Mouse (Mus musculus): ENCODE data around the gene Zfyve28. TPM values are rescaled to one million over a fixed set of nuclear protein-coding genes. Genes with fewer than 3 reads are reported as not detected.

Gene Zfyve28
- polyA plus RNA-seq, 1 experiment from 2014 or later, result 2.0 TPM

DNA sequence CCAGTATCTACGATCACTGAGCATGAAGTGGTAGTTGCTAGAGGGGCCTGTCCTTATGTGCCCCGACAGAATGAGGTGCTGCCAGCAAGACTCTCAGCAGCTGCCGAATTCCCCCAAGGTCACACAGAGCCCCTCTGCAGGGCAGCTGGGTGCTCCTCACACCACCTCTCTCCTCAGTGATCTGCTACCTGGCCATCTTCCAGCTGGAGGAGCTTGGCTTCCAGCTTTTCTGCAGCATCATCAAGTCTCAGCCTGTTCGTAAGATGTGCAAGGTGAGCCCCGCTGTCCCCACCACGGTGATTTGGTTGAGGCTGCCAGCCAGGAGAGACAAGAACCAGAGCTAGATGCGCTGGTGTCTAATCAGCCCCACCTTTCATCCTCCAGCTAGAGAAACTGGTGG is 14.1 kb upstream of the Zfyve28 start:
- DNase-seq (ENCODE audit: low spot score), result no peak
- Histone ChIP-seq H3K9me3 (no peaks in the 10 kb centered on the region), H3K4me1 (replicated peaks) (no peaks in the 10 kb centered on the region), H3K27ac (no peak overlapping the region), H3K27me3 (ENCODE audit: insufficient read depth, poor library complexity, severe bottlenecking) (no peaks in the 10 kb centered on the region), H3K4me3 (no peak overlapping the region), H3K36me3 (no peaks in the 10 kb centered on the region)
- WGBS, result 87% methylated on average over 7 of the region's 7 CpGs

DNA sequence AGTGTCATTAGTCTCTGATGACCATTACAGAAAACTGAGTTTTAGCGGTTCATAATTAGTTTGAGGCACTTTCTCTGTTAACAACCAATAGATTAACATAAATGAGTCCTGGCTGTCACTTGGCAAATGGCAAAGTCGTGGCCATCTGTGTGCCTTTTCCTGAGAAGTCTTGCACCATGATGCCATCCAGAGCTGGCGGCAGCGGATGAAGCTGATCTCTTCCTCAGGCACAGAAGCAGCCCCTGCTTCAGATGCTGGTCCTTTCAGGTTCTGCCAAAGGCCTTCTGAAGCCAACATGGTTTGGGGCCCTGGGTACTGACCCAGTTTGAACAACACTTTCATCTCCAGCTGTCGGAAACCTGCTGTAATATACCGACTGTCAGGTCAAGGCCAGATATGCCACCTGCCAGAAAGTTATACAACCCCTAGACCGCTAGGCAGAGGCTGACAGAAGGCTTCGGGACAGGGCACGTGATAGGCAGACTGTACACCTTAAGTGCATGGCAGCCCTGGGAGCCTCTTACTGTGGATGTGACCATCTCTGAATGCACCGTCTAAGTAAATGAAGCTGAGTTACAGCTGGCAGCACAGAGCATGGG is 10.8 kb upstream of the Zfyve28 start:
- Histone ChIP-seq H3K36me3 (no peaks in the 10 kb centered on the region), H3K27me3 (ENCODE audit: insufficient read depth, poor library complexity, severe bottlenecking) (no peaks in the 10 kb centered on the region), H3K4me1 (replicated peaks) (peaks cover 8% of the 10 kb centered on the region), H3K9me3 (no peaks in the 10 kb centered on the region), H3K27ac (no peak overlapping the region), H3K4me3 (no peak overlapping the region)
- no peak for DNase-seq (ENCODE audit: low spot score)
- WGBS, result 87% methylated on average over 10 of the region's 10 CpGs

DNA sequence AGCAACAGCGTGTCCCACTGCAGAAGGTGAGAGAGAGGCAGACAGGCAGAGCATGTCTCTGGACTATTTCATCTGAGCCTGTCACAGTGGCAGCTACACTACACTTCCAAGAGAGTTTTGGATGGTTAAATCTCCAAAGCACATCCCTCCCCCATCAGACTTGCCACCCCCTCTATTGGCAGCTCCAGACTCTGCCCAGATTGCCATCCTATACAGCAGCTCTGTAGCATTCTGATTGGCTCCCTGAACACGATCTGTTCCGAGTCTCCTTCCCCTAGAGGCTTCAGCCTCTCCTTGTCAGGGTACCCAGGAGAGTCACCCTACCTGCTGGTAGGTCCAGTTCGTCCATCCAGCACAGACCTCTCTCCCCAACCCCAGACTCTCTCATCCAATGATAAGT is 9.8 kb upstream of the Zfyve28 start:
- WGBS, result 54% methylated on average over 4 of the region's 4 CpGs
- Histone ChIP-seq H3K9me3 (no peaks in the 10 kb centered on the region), H3K4me3 (no peak overlapping the region), H3K4me1 (replicated peaks) (peaks cover 8% of the 10 kb centered on the region), H3K27me3 (ENCODE audit: insufficient read depth, poor library complexity, severe bottlenecking) (no peaks in the 10 kb centered on the region), H3K36me3 (no peaks in the 10 kb centered on the region), H3K27ac (no peak overlapping the region)
- no peak for DNase-seq (ENCODE audit: low spot score)

DNA sequence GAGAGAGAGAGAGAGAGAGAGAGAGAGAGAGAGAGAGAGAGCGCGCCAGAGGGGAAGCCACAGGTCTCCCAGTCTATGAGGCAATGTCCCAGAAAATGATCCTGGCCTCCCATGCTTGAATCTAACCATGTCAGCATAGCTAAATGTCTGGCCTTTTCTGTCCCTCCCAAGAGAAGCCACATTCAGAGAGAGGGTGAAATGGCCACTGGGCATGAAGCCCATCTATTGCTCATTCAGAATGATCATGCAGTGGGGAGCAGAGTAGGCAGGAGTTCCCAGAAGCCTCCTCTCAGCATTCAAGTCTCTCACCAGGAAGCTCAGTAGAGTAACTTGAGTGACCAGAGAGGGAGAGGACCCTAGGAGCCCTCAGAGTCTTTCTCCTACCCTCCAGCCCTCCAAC is 6.9 kb upstream of the Zfyve28 start:
- peaks cover 18% of the 10 kb centered on the region for H3K27me3 ChIP-seq (ENCODE audit: insufficient read depth, poor library complexity, severe bottlenecking)
- H3K4me3 ChIP-seq, result no peak overlapping the region
- WGBS, result 92% methylated on average over 2 of the region's 2 CpGs
- no peak overlapping the region for H3K27ac ChIP-seq
- no peaks in the 10 kb centered on the region for H3K9me3 ChIP-seq
- no peaks in the 10 kb centered on the region for H3K36me3 ChIP-seq
- H3K4me1 ChIP-seq (replicated peaks), result peaks cover 8% of the 10 kb centered on the region
- no peak for DNase-seq (ENCODE audit: low spot score)

DNA sequence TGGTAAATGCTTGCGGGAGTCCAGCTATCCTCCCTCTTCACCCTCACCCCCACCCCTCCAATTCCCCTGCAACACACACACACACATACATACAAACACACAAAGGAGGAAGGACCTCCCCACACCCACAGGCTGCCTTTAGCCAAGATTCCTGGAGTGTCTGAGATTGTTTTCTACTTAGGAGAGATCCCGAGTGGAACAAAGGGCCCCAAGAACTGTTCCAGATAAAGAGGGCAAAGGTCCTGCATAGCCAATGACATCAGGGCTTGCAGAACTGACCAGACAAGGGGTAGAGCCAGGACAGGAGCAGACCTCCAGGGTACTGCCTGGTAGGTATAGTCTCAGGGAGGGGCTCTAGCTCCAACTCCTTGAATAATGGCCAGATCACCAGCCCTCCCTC is 6.4 kb upstream of the Zfyve28 start:
- H3K27ac ChIP-seq, result no peak overlapping the region
- 43% methylated on average over 2 of the region's 2 CpGs for WGBS
- H3K27me3 ChIP-seq (ENCODE audit: insufficient read depth, poor library complexity, severe bottlenecking), result peaks cover 23% of the 10 kb centered on the region
- no peak overlapping the region for H3K4me3 ChIP-seq
- DNase-seq (ENCODE audit: low spot score), result no peak
- no peaks in the 10 kb centered on the region for H3K36me3 ChIP-seq
- peaks cover 8% of the 10 kb centered on the region for H3K4me1 ChIP-seq (replicated peaks)
- no peaks in the 10 kb centered on the region for H3K9me3 ChIP-seq

DNA sequence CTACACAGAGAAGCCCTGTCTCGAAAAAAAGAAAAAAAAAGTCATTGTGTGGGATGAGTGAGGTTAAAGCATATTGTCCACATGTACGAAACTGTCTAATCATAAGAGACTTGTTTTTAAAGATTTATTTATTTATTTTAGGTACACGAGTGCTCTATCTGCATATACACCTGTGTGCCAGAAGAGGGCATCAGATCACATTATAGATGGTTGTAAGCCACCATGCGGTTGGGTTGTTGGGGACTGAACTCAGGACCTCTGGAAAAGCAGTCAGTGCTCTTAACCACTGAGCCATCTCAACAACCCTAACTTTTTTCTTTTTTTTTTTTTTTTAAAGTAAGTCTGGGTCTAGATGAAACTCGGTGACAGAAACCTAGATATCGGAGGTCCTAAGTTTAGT is 5.1 kb upstream of the Zfyve28 start:
- no peaks in the 10 kb centered on the region for H3K9me3 ChIP-seq
- peaks cover 16% of the 10 kb centered on the region for H3K4me1 ChIP-seq (replicated peaks)
- no peaks in the 10 kb centered on the region for H3K36me3 ChIP-seq
- no peak for DNase-seq (ENCODE audit: low spot score)
- no peak overlapping the region for H3K27ac ChIP-seq
- 77% methylated on average over 6 of the region's 6 CpGs for WGBS
- H3K27me3 ChIP-seq (ENCODE audit: insufficient read depth, poor library complexity, severe bottlenecking), result peaks cover 36% of the 10 kb centered on the region
- no peak overlapping the region for H3K4me3 ChIP-seq

DNA sequence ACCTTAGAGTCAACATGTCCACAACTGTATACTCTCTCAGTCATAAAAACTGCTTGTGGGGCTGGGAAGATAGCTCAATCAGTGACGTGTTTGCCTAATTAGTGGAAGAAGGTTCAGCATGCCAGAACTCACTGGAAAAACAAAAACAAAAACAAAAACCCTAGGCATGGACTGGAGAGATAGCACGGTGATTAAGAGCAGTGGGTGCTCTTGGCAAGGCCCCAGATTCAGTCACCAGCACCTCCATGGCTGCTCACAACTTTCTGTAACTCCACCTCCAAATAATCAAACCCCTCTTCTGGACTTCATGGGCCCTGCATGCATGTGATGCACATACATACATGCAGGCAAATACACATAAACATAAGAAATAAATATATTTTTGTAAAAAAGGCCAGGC is 1.0 kb upstream of the Zfyve28 start:
- H3K36me3 ChIP-seq, result no peaks in the 10 kb centered on the region
- peaks cover 32% of the 10 kb centered on the region for H3K4me1 ChIP-seq (replicated peaks)
- H3K27me3 ChIP-seq (ENCODE audit: insufficient read depth, poor library complexity, severe bottlenecking), result peaks cover 77% of the 10 kb centered on the region
- H3K9me3 ChIP-seq, result no peaks in the 10 kb centered on the region
- WGBS, result 52% methylated on average over 2 of the region's 2 CpGs
- H3K4me3 ChIP-seq, result no peak overlapping the region
- H3K27ac ChIP-seq, result no peak overlapping the region
- DNase-seq (ENCODE audit: low spot score), result no peak

DNA sequence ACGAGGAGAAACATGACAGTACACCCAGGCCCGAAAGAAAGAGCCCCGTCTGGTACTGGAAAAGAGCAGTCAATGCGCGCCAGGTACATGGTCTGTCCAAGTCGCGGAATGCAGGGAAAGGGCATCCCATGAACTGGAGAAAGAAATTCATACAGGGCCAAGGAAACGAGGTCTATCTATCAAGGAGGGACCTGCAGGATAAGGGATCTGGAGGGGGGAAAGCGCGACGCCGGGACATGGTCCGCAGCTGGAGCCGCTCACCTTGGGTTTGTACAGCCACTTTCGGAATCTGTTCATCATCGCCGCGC is 457 bp downstream of the Zfyve28 start:
- no peak for DNase-seq (ENCODE audit: low spot score)
- peak overlapping the region; percentile 75 for H3K4me3 ChIP-seq
- WGBS, result 1% methylated on average over 18 of the region's 18 CpGs
- H3K36me3 ChIP-seq, result no peaks in the 10 kb centered on the region
- peaks cover 88% of the 10 kb centered on the region for H3K27me3 ChIP-seq (ENCODE audit: insufficient read depth, poor library complexity, severe bottlenecking)
- H3K9me3 ChIP-seq, result no peaks in the 10 kb centered on the region
- H3K27ac ChIP-seq, result peak overlapping the region; percentile 72
- peaks cover 37% of the 10 kb centered on the region for H3K4me1 ChIP-seq (replicated peaks)

DNA sequence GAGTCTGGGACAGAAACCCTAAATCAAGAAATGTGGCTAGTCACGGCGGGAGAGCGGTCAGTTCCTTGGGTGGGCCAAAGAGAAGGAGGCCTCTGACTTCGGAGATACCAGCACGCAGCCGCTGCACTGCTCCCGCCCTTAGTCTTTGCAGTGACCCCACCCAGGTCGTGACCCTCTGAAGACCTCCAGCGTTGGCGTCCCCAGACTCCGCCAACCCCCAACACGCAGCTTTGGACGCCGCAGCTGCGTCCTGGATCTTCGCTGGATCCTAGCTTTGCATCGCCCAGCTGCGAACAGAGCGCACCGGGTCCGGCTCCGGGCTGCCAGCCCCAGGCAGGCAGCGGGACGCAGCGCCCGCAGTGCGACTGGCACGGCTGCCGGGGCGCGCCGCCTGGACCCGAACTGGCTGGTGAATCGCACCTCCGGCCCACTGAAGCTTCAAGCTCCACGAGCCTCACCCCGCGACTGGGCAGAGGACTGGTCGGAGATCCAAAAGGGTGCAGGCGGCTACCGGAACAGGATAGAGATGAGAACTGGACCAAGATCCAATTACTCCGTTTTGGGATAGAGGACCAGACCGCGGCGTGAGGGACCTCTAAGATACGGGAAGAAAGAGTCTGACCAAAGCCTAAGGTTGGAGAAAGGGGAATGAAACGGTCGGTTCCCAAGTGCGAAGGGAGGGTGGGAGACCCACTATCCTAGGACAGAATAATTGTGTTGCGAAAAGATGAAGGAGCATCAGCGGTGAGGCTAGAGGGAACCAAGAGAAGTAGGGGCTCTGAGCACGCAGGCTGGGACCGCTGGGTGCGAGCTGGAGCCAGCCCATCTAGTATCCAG is 1.0 kb downstream of the Zfyve28 start:
- DNase-seq (ENCODE audit: low spot score), result peak; percentile 53

DNA sequence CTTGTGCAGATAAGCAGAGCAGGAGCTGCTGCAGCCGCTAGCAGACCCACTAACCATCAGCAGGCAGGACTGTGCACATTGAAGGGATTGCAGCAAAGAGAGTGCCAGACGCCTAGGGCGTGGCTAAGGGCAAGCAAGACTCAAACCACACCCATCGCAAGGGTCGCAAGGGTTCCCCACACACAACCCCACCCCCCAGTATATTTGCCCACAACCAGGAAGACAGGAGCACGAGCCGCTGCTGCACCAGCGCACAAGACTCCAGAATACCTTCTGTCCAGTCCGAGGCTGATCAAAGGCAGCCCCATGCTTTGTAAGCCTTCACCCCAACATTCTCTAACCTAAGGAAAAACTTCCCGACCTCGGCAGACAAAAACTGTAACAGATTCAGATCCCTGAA is 1.7 kb downstream of the Zfyve28 start:
- H3K4me1 ChIP-seq (replicated peaks), result peaks cover 43% of the 10 kb centered on the region
- no peak for DNase-seq (ENCODE audit: low spot score)
- no peaks in the 10 kb centered on the region for H3K9me3 ChIP-seq
- peaks cover 91% of the 10 kb centered on the region for H3K27me3 ChIP-seq (ENCODE audit: insufficient read depth, poor library complexity, severe bottlenecking)
- no peaks in the 10 kb centered on the region for H3K36me3 ChIP-seq
- no peak overlapping the region for H3K27ac ChIP-seq
- under 1% methylated on average over 11 of the region's 11 CpGs for WGBS
- H3K4me3 ChIP-seq, result peak overlapping the region; percentile 75

More for the DNA sequence above, 1.0 kb downstream of the Zfyve28 start:
- Histone ChIP-seq H3K27ac (no peak overlapping the region), H3K9me3 (no peaks in the 10 kb centered on the region), H3K4me1 (replicated peaks) (peaks cover 42% of the 10 kb centered on the region), H3K4me3 (peak overlapping the region; percentile 75), H3K36me3 (no peaks in the 10 kb centered on the region), H3K27me3 (ENCODE audit: insufficient read depth, poor library complexity, severe bottlenecking) (peaks cover 90% of the 10 kb centered on the region)
- WGBS, result under 1% methylated on average over 54 of the region's 54 CpGs

DNA sequence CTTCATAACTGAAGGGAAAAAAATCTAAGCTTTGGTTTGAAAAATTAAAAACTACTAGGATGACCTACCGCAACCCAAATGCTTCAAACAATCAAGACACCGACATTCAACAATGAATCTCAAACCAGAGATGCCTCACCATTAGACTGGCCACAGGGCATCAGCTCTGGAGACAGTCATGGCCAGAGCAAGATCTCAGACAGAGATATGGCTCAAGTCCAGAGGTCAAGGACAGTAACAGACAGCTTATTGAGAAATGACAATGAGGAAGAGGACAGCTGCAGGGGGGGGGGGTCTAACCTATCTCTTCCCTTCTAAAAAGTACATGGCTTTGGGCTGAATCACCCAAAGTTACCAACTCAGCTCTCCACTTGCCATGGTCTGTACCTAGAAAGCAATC is 3.0 kb downstream of the Zfyve28 start:
- H3K27me3 ChIP-seq (ENCODE audit: insufficient read depth, poor library complexity, severe bottlenecking), result peaks cover 78% of the 10 kb centered on the region
- 87% methylated on average over 2 of the region's 2 CpGs for WGBS
- no peak overlapping the region for H3K27ac ChIP-seq
- H3K4me1 ChIP-seq (replicated peaks), result peaks cover 43% of the 10 kb centered on the region
- no peaks in the 10 kb centered on the region for H3K36me3 ChIP-seq
- DNase-seq (ENCODE audit: low spot score), result no peak
- no peaks in the 10 kb centered on the region for H3K9me3 ChIP-seq
- no peak overlapping the region for H3K4me3 ChIP-seq

DNA sequence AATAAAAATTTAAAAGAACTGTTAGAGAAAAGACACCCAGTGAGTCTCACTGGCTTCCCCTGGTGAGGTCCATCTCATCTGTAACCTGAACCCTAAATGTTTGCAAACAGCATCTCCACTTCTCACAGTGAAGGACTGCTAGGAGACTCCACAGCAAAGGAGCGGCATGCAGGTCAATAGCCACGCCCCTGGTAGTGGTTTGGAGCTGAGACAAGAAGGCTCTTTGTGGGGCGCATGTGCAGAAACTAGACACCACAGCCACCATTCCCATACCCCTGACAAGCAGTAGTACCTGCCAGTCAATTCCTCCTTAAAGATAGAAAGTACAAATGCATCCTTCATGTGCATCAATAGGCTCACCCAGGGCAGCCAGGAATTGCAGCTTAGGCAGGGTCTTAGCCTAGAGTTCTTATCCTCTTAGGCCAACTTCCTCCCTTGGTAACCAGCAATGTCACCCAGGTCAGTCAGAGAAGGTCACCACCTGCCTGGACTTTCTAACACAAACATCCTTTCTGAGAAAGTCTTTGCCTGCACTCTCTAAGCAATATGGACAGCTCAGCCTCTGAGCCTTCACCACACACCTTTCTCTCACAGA is 4.0 kb downstream of the Zfyve28 start:
- 52% methylated on average over 3 of the region's 3 CpGs for WGBS
- peaks cover 43% of the 10 kb centered on the region for H3K4me1 ChIP-seq (replicated peaks)
- H3K27me3 ChIP-seq (ENCODE audit: insufficient read depth, poor library complexity, severe bottlenecking), result peaks cover 68% of the 10 kb centered on the region
- H3K36me3 ChIP-seq, result no peaks in the 10 kb centered on the region
- no peak overlapping the region for H3K27ac ChIP-seq
- H3K4me3 ChIP-seq, result no peak overlapping the region
- H3K9me3 ChIP-seq, result no peaks in the 10 kb centered on the region
- no peak for DNase-seq (ENCODE audit: low spot score)

DNA sequence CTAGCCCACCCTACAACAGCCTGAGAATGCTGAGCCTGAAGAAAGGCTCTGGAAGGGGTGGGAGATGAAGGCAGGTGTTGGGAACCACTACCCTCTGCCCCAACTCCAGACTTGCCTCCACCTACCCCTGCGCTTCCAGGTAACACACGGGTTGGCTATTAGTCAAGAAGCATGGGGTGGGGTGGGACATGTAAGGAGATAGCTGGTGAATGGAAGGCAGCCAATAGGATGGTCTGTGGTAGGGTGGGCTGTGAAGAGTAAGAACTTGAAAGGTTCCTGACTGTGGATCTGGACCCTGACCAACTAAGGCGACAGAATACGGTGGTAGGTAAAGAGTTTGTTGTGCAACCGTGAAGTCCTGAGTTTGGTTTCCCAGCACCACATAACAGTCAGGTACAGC is 4.9 kb downstream of the Zfyve28 start:
- H3K9me3 ChIP-seq, result no peaks in the 10 kb centered on the region
- H3K4me3 ChIP-seq, result no peak overlapping the region
- H3K27me3 ChIP-seq (ENCODE audit: insufficient read depth, poor library complexity, severe bottlenecking), result peaks cover 59% of the 10 kb centered on the region
- H3K4me1 ChIP-seq (replicated peaks), result peaks cover 35% of the 10 kb centered on the region
- WGBS, result 88% methylated on average over 5 of the region's 5 CpGs
- H3K27ac ChIP-seq, result 0 out of 2 replicates have a peak overlapping the region, but pooled peaks have one; percentile 8
- H3K36me3 ChIP-seq, result no peaks in the 10 kb centered on the region
- DNase-seq (ENCODE audit: low spot score), result no peak
